ENCODE assay signal across 9 mouse cellular contexts in genomic region chr13:58590630-58591029, GRCm38 (mm10). TPM values are rescaled to one million over a fixed set of nuclear protein-coding genes. Genes with fewer than 3 reads are reported as not detected.
DNase-seq lines count a peak whose midpoint lies in the region; ATAC-seq and TF ChIP-seq lines count a peak whose summit lies in the region.
"Had no signal": no experiment of that assay in that cellular context is flagged by ENCODE, and none has a peak within 500 bp of the region (broad histone marks: within the 10 kb centered on the region; RNA-seq: fewer than 3 reads in every experiment).

No protein-coding gene starts in this region.

- H3K4me3 ChIP-seq in thymus, adult 2 months (ENCODE audit: control insufficient read depth, insufficient read depth, low read length): no peak overlapping the region

- H3K4me1 ChIP-seq in thymus, adult 2 months (replicated peaks; ENCODE audit: control insufficient read depth, insufficient read depth, low read length): no peaks in the 10 kb centered on the region

- ATAC-seq in erythroid progenitor cell, adult 5-6 weeks (replicated peaks; ENCODE audit: low FRiP score, poor library complexity, severe bottlenecking): no peak

- WGBS in thymus, adult 2 months: 42% methylated on average over 6 of the region's 6 CpGs

- peak; percentile 27 to 67 for DNase-seq in heart, adult 18-20 months
- no peak for DNase-seq in heart, postnatal 25 days (ENCODE audit: low spot score)
- DNase-seq in thymus, adult 2 months: peak; percentile 32
- DNase-seq in thymus, adult 18-20 months: no peak
- peak; percentile 66 to 79 for DNase-seq in cerebellum, postnatal 14 days
- peak; percentile 30 for DNase-seq in kidney, postnatal 14 days
- peak; percentile 35 to 65 for DNase-seq in lung, postnatal 4 days

- TF ChIP-seq CTCF in thymus, adult 2 months (IDR thresholded peaks at IDR 0.05; ENCODE audit: borderline replicate concordance, control insufficient read depth, extremely low read depth, insufficient read depth, low read length, poor library complexity): no peak

- intact Hi-C loops in heart, postnatal 25 days (cut with DNase I): loop anchor here (10.0 kb wide), 1 partner anchor 576 kb away; no protein-coding TSS in a partner anchor

- no peaks in the 10 kb centered on the region for H3K36me3 ChIP-seq in thymus, adult 2 months (ENCODE audit: control insufficient read depth, insufficient read depth, low read length)

- H3K27me3 ChIP-seq in thymus, adult 2 months (ENCODE audit: control insufficient read depth, insufficient read depth, low read length): no peaks in the 10 kb centered on the region

- no peak overlapping the region for H3K27ac ChIP-seq in thymus, adult 2 months (ENCODE audit: control insufficient read depth, insufficient read depth, low read length)

- TF ChIP-seq POLR2A in thymus, adult 2 months (IDR thresholded peaks at IDR 0.05; ENCODE audit: control insufficient read depth, extremely low read depth, insufficient read depth, low read length, poor library complexity): no peak

RNA-seq across cellular contexts. Expression of gene Slc28a3, which starts 20.0 kb away (rescaled TPM):
- total RNA-seq in heart, adult 18-20 months (2021): under 1 TPM in 1 of 2 experiments, not detected in 1; 0.13 TPM
- not detected for total RNA-seq in heart, postnatal 25 days (2021)
- polyA plus RNA-seq in thymus, adult 2 months (2012; rRNA removed): 0.07 and 0.09 TPM in 2 replicates
- not detected in 2 replicates for total RNA-seq in erythroid progenitor cell, adult 5-6 weeks (2015; ENCODE audit: low replicate concordance)
- not detected in 2 replicates for total RNA-seq in erythroid progenitor cell, adult 5-6 weeks (2017; ENCODE audit: low replicate concordance)
- polyA plus RNA-seq: neural tube, embryonic 14.5 days had no signal

Comparison
In these comparisons a context has a peak if more than half of its experiments do, and no peak if none do; other contexts are left out.
1. DNase-seq: peak in heart, adult 18-20 months (2 of 2), thymus, adult 2 months (single experiment), cerebellum, postnatal 14 days (2 of 2), kidney, postnatal 14 days (single experiment) and lung, postnatal 4 days (2 of 2); none in heart, postnatal 25 days (single experiment) and thymus, adult 18-20 months (0 of 2).